ENCODE assay signal across 9 mouse cellular contexts in the genomic region with DNA sequence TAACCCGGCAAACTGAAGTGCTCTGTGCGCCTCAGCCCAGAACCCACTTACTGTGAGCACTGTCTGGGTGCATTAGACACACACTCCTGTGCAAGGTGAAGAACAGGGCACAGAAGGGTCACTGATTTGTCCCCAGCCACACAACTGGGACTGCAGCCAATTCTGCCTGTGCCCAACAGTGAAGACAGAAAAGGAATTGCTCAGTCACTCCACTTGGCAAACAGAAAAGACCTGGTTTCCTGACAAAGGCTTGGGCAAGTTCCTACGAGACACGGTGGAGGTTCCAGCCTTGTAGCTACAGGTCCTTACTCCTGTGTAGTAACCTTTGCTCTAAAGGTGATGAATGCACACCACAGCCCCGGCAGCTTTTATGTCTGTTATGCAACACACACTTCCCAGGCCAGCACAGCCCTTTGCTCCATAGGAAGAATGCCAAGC. TPM values are rescaled to one million over a fixed set of nuclear protein-coding genes. Genes with fewer than 3 reads are reported as not detected.
A peak's percentile ranks its signal among the peaks of the same experiment; 100 is the strongest.
DNase-seq lines count a peak whose midpoint lies in the region; ATAC-seq lines count a peak whose summit lies in the region.
"Had no signal": no experiment of that assay in that cellular context is flagged by ENCODE, and none has a peak within 500 bp of the region (broad histone marks: within the 10 kb centered on the region; RNA-seq: fewer than 3 reads in every experiment).

No protein-coding gene starts in this region.

- H3K4me2 ChIP-seq in kidney, embryonic 14.5 days (replicated peaks; ENCODE audit: low read depth, low read length) = no peak overlapping the region
- H3K4me2 ChIP-seq: embryonic facial prominence, embryonic 15.5 days had no signal

- no peaks in the 10 kb centered on the region for H3K27me3 ChIP-seq in kidney, embryonic 14.5 days (ENCODE audit: control insufficient read depth, insufficient read depth, low read length)
- H3K27me3 ChIP-seq: embryonic facial prominence, embryonic 15.5 days had no signal

- H3K4me3 ChIP-seq in kidney, embryonic 14.5 days (ENCODE audit: low read length) = no peak overlapping the region
- H3K4me3 ChIP-seq: embryonic facial prominence, embryonic 15.5 days had no signal

- no peak overlapping the region for H3K27ac ChIP-seq in kidney, embryonic 14.5 days (ENCODE audit: low read depth, low read length)
- H3K27ac ChIP-seq: embryonic facial prominence, embryonic 15.5 days had no signal

- WGBS in kidney, embryonic 14.5 days = 78% methylated on average over 5 of the region's 5 CpGs

- H3K9me3 ChIP-seq in kidney, embryonic 14.5 days (ENCODE audit: control insufficient read depth, low read length) = no peaks in the 10 kb centered on the region
- H3K9me3 ChIP-seq: embryonic facial prominence, embryonic 15.5 days had no signal

- peak; percentile 93 for DNase-seq in kidney, adult 11 months
- peak; percentile 38 for DNase-seq in fibroblast of lung, adult 2 months (ENCODE audit: low read depth)
- DNase-seq in kidney, adult 8-10 months = peak; percentile 86 to 94
- no peak for DNase-seq in MN1 (ENCODE audit: low spot score)
- no peak for DNase-seq in frontal cortex, postnatal 10 days (ENCODE audit: low spot score in 2 of 2)
- no peak for DNase-seq in testis, postnatal 10 days (ENCODE audit: low spot score)

- H3K36me3 ChIP-seq in kidney, embryonic 14.5 days (ENCODE audit: control insufficient read depth, insufficient read depth, low read length) = no peaks in the 10 kb centered on the region; the same call in 1 of the 2 replicates
- H3K36me3 ChIP-seq: embryonic facial prominence, embryonic 15.5 days had no signal

- no peak for ATAC-seq in kidney, embryonic 14.5 days (ENCODE audit: low FRiP score, low TSS enrichment)
- peak; percentile 44; the same call in 1 of the 2 replicates for ATAC-seq in megakaryocyte, adult 5-6 weeks (ENCODE audit: poor library complexity, severe bottlenecking)

- H3K4me1 ChIP-seq in kidney, embryonic 14.5 days (ENCODE audit: control insufficient read depth, insufficient read depth, low read length) = no peaks in the 10 kb centered on the region
- H3K4me1 ChIP-seq: embryonic facial prominence, embryonic 15.5 days had no signal

- H3K9ac ChIP-seq in kidney, embryonic 14.5 days (ENCODE audit: low read depth, low read length) = no peak overlapping the region
- H3K9ac ChIP-seq: embryonic facial prominence, embryonic 15.5 days had no signal

RNA-seq across cellular contexts. Expression of a gene that starts 23.0 kb away (rescaled TPM):
- 2.9 and 3.7 TPM in 2 replicates for polyA plus RNA-seq in kidney, embryonic 14.5 days (2014; fragmentation: Nextera tagmentation; extraction: Ambion mirVana)
- 0.48 and 0.58 TPM in 2 replicates for total RNA-seq in megakaryocyte, adult 5-6 weeks (2015)
- 0.40 and 1.1 TPM in 2 replicates for total RNA-seq in megakaryocyte, adult 5-6 weeks (2017)

RNA-seq across cellular contexts. Expression of a gene that starts 23.2 kb away (rescaled TPM):
- polyA plus RNA-seq in kidney, embryonic 14.5 days (2014; fragmentation: Nextera tagmentation; extraction: Ambion mirVana) = 51.4 and 54.7 TPM in 2 replicates
- 10.1 and 10.4 TPM in 2 replicates for total RNA-seq in megakaryocyte, adult 5-6 weeks (2015)
- 5.7 and 7.9 TPM in 2 replicates for total RNA-seq in megakaryocyte, adult 5-6 weeks (2017)

RNA-seq across cellular contexts. Expression of a gene that starts 24.2 kb away (rescaled TPM):
- 8.3 and 19.6 TPM in 2 replicates for polyA plus RNA-seq in kidney, embryonic 14.5 days (2014; fragmentation: Nextera tagmentation; extraction: Ambion mirVana)
- total RNA-seq in megakaryocyte, adult 5-6 weeks (2015) = 8.8 and 11.0 TPM in 2 replicates
- total RNA-seq in megakaryocyte, adult 5-6 weeks (2017) = 10.5 and 11.2 TPM in 2 replicates

RNA-seq across cellular contexts. Expression of a gene that starts 24.2 kb away (rescaled TPM):
- 1.1 and 1.9 TPM in 2 replicates for polyA plus RNA-seq in kidney, embryonic 14.5 days (2014; fragmentation: Nextera tagmentation; extraction: Ambion mirVana)
- total RNA-seq in megakaryocyte, adult 5-6 weeks (2015) = 0.36 and 1.1 TPM in 2 replicates
- total RNA-seq in megakaryocyte, adult 5-6 weeks (2017) = 1.5 and 2.3 TPM in 2 replicates

RNA-seq across cellular contexts. Expression of a gene that starts 32.3 kb away (rescaled TPM):
- 22.1 and 27.2 TPM in 2 replicates for polyA plus RNA-seq in kidney, embryonic 14.5 days (2014; fragmentation: Nextera tagmentation; extraction: Ambion mirVana)
- 27.5 and 30.5 TPM in 2 replicates for total RNA-seq in megakaryocyte, adult 5-6 weeks (2015)
- total RNA-seq in megakaryocyte, adult 5-6 weeks (2017) = 31.2 and 32.2 TPM in 2 replicates

Comparison
In these comparisons a context has a peak if more than half of its experiments do, and no peak if none do; other contexts are left out.
1. DNase-seq: peak in kidney, adult 11 months (single experiment), fibroblast of lung, adult 2 months (single experiment) and kidney, adult 8-10 months (2 of 2); none in MN1 (single experiment), frontal cortex, postnatal 10 days (0 of 2) and testis, postnatal 10 days (single experiment).